Mouse (Mus musculus): ENCODE data around the gene Smim5. TPM values are rescaled to one million over a fixed set of nuclear protein-coding genes. Genes with fewer than 3 reads are reported as not detected.

Smim5 gene
- polyA plus RNA-seq, 1 experiment = not detected

DNA sequence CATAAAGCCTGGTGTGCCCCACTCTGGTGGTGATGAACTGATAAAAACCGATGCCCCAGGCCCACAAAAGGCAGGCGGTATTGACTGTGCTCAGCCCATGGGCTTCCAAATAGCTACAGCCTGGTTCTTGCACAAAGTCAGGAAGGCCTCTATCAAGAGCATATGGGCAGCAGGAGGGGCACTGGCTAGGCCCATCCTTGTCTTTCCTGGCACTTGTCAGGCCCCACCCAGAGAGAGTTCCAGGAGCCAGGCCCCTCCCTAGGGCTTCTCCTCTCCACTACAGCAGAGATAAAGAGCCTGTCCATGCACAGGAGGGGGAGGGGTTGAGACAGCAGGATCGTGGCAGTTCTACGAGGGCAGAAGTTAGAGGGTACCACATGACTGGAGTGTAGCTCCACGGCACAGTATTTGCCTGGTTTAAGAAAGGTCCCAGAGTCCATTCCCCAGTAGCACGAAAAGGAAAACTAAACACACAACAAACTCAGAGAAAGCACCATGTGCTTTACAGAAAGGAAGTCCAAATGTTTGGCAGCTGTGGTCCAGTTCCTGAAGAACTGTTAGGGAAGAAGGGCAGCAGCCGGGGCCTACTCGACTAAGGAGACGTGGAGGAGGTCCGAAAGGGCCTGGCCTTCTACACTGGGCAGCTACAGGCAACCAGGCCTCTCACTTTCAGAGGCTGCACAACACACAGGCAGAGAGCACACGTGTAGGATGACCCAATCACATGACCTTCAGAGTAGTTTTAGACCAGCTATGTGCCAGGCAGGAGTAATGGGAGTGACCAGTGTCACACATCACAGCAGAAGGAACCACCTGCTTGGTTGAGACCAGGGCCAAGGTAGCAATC, 3.8 kb downstream of the Smim5 start:
- Histone ChIP-seq H3K27ac (replicated peaks; ENCODE audit: low read depth, low read length) (no peak overlapping the region), H3K4me1 (ENCODE audit: control insufficient read depth, insufficient read depth, insufficient read length, low read length) (no peaks in the 10 kb centered on the region; the same call in 1 of the 2 replicates), H3K4me3 (ENCODE audit: insufficient read depth, low read depth, low read length) (no peak overlapping the region)

DNA sequence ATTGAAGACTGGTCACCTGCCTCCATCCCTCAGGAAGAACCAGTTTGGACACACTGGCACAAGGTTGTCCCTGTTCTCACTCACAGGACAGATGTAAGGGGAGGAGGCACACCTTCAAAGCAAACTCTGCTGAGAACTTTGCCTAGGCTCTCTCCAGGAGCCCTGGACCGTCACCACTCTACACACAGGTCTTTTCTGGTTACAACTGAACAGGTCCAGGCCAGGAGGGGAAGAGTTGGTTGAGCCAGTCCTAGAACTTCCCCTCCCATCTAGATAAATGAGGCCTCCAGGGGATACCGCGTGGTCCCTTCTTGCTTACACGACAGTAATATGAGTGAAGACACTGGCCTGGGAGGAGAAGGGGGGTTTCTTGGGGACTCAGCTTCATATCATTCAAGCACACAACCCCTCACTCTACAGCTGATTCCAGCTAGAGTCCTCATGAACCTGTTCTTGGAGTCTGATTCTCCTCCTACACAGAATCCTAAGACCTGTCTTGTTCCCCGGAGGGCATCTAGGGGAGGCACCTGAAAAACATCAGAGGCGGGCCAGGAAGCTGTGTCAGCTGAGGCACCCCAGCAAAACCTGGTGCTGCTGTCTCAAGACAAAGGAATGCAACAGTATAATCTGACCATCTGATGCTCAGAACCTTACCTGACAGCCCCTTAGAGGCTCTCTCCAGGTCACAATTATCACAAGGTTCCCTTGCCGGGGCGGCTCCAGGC, 4.6 kb downstream of the Smim5 start:
- no peak overlapping the region for H3K27ac ChIP-seq (replicated peaks; ENCODE audit: low read depth, low read length)
- no peaks in the 10 kb centered on the region; the same call in 1 of the 2 replicates for H3K4me1 ChIP-seq (ENCODE audit: control insufficient read depth, insufficient read depth, insufficient read length, low read length)
- no peak overlapping the region for H3K4me3 ChIP-seq (ENCODE audit: insufficient read depth, low read depth, low read length)

DNA sequence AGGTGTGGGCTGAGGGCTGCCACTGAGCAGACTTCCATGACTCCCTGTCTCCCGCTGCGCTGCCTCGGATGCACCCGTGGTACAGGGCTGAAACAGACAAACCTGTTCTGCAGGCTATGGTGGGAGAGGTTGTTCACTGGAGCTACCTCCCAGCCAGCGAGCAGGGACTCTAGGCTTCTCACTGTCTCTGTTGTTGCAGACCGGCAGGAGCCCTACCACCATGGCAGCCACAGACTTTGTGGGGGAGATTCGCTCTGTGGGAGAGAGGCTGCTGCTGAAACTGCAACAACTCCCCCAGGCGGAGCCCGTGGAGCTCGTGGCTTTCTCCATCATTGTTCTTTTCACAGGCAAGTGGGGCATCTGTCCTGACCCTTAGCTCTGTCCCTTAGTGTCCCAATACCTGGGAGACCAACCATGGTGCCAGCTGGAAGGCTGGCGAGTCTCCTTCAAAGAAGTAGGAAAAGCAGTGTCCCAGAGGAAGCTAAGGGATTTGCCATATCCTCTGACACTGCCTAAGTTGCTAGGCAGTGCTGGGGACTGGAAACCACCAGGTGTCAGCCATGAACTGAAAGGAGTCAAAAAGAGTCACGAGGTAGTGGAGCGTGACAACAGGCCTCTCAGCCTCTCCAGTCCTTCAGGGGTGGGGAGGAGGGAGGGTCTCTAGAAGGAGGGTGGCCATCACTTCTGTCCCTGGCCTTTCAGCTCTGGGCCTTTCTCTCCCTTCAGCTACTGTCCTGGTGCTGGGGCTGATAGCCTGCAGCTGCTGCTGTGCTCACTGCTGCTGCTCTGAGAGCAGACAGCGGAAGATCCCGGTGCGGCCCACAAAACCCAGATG, 5.4 kb downstream of the Smim5 start:
- Histone ChIP-seq H3K4me1 (ENCODE audit: control insufficient read depth, insufficient read depth, insufficient read length, low read length) (no peaks in the 10 kb centered on the region), H3K27ac (replicated peaks; ENCODE audit: low read depth, low read length) (no peak overlapping the region), H3K4me3 (ENCODE audit: insufficient read depth, low read depth, low read length) (no peak overlapping the region)

DNA sequence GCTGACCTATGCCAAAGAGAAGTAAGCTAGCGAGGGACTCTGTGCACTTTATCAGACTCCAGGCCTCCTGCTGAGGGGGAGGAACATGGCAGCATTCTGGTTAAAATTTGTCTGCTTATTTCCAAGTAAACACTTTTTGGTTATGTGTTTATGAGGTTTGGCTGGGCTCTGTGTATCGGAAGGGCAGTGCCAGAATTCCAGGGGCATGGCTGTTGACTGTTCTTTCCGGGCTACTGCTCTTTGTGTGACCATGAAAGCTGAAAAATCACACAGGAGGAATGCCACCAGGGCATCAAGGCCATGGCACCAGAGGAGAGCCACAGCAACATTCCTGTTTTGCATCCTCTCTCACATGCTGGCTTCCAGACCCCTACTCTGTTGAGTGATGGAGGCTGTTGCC, 6.3 kb downstream of the Smim5 start:
- Histone ChIP-seq H3K27ac (replicated peaks; ENCODE audit: low read depth, low read length) (no peak overlapping the region), H3K4me3 (ENCODE audit: insufficient read depth, low read depth, low read length) (no peak overlapping the region), H3K4me1 (ENCODE audit: control insufficient read depth, insufficient read depth, insufficient read length, low read length) (no peaks in the 10 kb centered on the region)

DNA sequence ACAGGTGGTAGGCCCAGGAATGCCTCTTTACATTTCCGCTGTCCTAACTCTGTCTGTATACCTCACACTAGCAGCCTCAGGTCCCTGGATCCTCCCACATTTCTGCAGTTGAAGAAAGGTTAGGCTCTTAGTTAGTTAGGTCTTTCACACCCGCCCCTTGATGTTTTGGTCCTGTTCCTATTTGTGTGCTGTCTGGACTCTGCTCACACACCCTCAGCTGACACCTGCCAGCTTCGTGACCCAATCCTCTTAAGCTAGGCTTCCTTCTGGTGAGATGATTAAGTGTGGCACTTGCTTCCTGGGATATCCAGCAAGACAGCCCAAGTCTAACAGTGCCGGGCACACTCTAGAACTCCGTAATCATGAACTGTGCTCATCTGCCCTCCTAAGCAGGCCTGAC, 6.8 kb downstream of the Smim5 start:
- H3K27ac ChIP-seq (replicated peaks; ENCODE audit: low read depth, low read length) = no peak overlapping the region
- H3K4me1 ChIP-seq (ENCODE audit: control insufficient read depth, insufficient read depth, insufficient read length, low read length) = no peaks in the 10 kb centered on the region
- no peak overlapping the region for H3K4me3 ChIP-seq (ENCODE audit: insufficient read depth, low read depth, low read length)

DNA sequence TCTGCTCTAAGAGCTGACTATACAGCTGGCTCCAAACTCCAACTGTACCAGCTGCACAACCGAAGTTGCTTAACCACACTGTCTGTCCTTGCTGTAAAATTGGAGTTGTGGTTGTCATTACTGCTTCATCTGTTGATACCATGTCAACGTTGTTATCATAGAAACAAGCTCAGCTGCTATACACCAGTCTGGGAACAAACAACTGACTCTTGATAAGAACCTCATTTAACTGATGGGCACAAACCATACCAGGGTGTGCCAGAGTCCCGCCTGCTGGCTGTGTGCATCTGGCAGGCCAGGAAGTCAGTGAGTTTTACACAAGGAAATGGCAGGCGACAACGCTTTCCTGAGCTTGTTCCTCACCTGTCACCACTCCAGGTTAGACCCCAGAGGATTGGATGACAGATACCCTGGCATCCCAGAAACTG, 11.4 kb downstream of the Smim5 start:
- Histone ChIP-seq H3K4me3 (ENCODE audit: insufficient read depth, low read depth, low read length) (no peak overlapping the region), H3K4me1 (ENCODE audit: control insufficient read depth, insufficient read depth, insufficient read length, low read length) (no peaks in the 10 kb centered on the region), H3K27ac (replicated peaks; ENCODE audit: low read depth, low read length) (no peak overlapping the region)

DNA sequence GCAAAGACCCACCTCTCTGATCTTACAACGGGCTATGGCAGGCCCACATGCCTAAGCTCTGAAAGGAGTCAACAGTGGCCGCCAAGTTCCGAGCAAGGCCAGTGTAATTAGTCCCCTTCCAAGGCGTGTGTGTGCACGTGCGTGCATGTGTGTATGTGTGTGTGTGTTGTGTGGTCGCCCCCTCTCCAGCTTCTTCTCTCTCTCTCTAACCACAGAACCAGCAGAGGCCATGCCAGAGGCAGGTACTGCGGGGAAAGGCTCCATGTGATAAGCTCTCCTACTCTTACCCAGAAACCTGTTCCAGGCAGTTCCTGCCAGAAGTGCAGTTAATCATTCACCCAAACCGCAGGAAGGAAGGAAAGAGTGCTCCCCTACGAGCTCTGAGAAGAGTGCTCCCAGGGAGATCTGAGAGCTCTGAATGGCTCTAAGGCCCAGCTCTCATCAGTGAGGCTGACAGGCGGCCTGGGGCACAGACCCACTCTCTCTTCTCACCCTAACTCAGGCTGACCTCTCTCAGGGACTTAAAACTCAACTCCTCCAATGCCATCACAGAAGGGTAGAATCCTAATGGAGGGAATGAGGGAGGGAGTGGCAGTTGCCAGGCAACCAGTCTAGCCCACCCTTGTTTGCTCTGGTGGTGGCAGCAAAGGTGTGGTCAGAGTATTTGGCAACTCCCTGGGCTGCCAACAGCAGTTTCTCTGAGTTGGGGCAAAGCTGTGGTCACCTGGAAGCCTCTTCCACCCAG, 12.0 kb downstream of the Smim5 start, which contains the start of gene Smim6:
Smim6 (plus strand) TSS at position 386 of the 745 bp plus-strand sequence.
- Histone ChIP-seq H3K4me1 (ENCODE audit: control insufficient read depth, insufficient read depth, insufficient read length, low read length) (no peaks in the 10 kb centered on the region), H3K4me3 (ENCODE audit: insufficient read depth, low read depth, low read length) (no peak within 1 kb of the TSS), H3K27ac (replicated peaks; ENCODE audit: low read depth, low read length) (no peak within 1 kb of the TSS)

DNA sequence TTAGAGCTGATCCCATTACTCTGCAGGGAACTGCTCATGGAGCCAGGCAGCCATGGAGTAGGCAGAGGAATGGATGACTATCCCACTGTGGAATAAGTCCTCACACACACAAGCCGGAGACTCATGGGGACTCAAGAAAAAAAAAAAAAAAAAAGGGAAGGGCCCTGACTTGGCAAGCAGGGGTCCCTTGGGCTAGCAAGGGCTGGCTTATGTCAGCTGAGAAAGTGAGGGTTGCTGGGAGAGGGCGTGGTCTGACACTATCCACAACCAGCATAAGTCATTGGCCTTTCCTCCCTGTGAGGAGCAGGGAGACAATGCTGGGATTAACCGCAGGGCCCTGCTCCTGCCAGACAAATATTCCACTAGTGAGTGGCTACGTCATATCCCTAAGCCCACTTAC, 16.8 kb downstream of the Smim5 start:
- H3K27ac ChIP-seq (replicated peaks; ENCODE audit: low read depth, low read length) = no peak overlapping the region
- no peak overlapping the region for H3K4me3 ChIP-seq (ENCODE audit: insufficient read depth, low read depth, low read length)
- no peaks in the 10 kb centered on the region for H3K4me1 ChIP-seq (ENCODE audit: control insufficient read depth, insufficient read depth, insufficient read length, low read length)

DNA sequence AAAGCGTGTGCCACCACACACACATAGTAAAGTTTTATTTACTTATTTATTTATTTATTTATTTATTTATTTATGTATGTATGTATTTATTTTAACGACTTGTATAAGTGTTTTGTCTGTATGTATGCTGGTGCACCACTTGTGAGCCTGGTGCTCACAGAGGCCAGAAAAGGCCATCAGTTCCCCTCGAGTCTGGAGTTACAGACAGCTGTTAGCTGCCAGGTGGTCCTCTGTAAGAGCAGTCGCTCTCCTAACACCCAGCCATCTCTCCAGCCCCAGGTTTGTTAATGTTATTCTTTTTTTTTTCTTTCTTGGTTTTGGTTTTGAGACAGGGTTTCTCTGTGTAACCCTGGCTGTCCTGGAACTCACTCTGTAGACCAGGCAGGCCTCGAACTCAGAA, 18.9 kb downstream of the Smim5 start:
- Histone ChIP-seq H3K4me1 (ENCODE audit: control insufficient read depth, insufficient read depth, insufficient read length, low read length) (no peaks in the 10 kb centered on the region), H3K27ac (replicated peaks; ENCODE audit: low read depth, low read length) (no peak overlapping the region), H3K4me3 (ENCODE audit: insufficient read depth, low read depth, low read length) (no peak overlapping the region)

DNA sequence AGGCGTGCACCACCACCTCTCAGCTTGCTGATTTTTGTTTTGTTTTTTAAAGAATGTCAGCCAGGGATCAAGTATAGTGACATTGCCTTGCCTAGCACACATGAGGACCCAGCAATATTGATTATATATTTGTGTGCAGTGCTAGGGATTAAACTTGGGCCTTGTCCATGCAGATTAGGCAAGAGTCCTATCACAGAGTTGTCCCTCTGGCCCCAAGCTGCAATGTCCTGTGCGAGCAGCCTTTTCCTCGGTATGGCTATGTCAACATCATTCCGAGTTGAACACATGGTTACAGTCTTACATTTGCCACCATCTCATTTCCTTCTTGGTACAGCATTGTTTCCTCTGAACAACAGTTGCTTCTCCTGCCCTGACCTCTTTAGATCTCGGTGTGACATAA, 19.3 kb downstream of the Smim5 start:
- Histone ChIP-seq H3K4me1 (ENCODE audit: control insufficient read depth, insufficient read depth, insufficient read length, low read length) (no peaks in the 10 kb centered on the region), H3K4me3 (ENCODE audit: insufficient read depth, low read depth, low read length) (no peak overlapping the region), H3K27ac (replicated peaks; ENCODE audit: low read depth, low read length) (no peak overlapping the region)

DNA sequence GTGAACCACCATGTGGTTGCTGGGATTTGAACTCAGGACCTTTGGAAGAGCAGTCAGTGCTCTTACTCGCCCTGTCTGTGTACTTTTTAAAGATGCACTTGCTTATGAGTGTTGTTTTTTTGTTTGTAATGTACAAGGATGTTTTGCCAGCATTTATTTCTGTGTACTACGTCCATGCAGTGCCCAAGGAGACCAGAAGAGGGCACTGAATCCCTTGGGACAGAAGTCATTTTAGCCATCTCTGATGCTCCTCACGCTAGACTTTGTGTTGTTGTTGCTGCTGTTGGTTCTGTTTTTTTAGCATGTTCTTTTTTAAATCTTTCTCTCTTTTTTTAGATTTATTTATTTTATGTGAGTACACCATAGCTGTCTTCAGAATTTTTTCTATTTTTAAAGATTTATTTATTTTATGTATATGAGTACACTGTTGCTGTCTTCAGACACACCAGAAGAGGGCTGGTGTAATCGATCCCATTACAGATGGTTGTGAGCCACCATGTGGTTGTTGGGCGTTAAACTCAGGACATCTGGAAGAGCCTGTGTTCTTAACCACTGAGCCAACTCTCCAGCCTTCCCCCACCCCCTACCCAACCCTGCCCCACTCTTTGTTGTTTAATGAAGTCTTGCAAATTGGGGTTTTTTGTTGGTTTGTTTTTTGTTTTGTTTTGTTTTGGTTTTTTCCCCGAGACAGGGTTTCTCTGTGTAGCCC, 20.5 kb downstream of the Smim5 start:
- H3K4me1 ChIP-seq (ENCODE audit: control insufficient read depth, insufficient read depth, insufficient read length, low read length) = no peaks in the 10 kb centered on the region
- no peak overlapping the region for H3K27ac ChIP-seq (replicated peaks; ENCODE audit: low read depth, low read length)
- H3K4me3 ChIP-seq (ENCODE audit: insufficient read depth, low read depth, low read length) = no peak overlapping the region

DNA sequence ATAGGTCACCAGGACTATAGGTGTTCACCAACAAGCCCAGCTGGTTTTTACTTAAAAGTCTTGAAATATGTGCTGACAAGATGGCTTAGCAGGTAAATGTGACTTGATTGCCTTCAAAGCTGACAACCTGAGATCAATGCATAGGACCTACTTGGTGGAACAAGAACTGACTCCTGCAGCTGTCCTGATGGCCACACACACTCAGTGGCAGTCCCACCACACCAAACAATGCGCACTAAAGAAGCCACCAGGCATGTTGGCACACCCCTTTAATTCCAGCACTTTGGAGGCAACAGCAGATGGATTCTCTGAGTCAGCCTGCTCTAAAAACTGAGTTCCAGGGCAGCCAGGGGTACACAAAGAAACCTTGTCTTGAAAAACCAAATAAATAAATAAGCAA, 22.2 kb downstream of the Smim5 start:
- Histone ChIP-seq H3K27ac (replicated peaks; ENCODE audit: low read depth, low read length) (no peak overlapping the region), H3K4me1 (ENCODE audit: control insufficient read depth, insufficient read depth, insufficient read length, low read length) (no peaks in the 10 kb centered on the region), H3K4me3 (ENCODE audit: insufficient read depth, low read depth, low read length) (no peak overlapping the region)

DNA sequence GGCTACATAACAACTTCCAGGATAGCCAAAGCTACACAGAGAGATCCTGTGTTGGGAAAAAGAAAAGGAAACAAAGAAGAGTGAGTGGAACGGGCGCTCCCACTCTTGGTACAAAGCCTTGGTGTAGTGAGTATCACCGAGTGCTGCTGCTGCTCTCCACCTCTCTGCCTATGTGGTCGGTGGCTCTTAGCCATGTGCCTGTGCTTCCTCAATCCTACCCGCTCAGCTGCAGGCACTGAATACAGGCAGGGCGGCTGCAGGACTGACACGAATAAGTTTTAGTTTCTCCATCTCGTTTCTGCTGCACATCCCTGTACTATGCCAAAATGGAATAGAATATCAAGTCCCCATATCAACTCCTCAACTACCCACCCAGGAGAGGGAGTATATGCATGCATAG, 29.3 kb downstream of the Smim5 start:
- peaks cover 5% of the 10 kb centered on the region for H3K4me1 ChIP-seq (ENCODE audit: control insufficient read depth, insufficient read depth, insufficient read length, low read length)
- H3K27ac ChIP-seq (replicated peaks; ENCODE audit: low read depth, low read length) = no peak overlapping the region
- H3K4me3 ChIP-seq (ENCODE audit: insufficient read depth, low read depth, low read length) = no peak overlapping the region

DNA sequence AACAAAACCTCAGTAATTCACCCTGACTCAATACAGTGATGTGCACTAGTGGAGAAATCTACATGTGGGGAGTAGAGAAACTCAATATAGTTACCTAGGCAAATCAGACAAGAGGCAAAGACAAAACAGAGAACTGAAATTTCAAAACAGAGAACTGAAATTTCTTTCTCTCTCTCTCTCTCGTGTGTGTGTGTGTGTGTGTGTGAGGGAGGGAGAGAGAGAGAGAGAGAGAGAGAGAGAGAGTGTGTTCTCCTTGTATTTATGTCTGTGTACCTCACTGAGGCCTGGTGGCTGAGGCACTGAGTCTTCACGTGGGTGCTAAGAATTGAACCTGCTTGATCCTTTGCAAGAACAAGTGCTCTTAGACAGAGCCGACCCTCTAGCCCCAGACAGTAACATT, 30.1 kb downstream of the Smim5 start:
- Histone ChIP-seq H3K4me3 (ENCODE audit: insufficient read depth, low read depth, low read length) (no peak overlapping the region), H3K4me1 (ENCODE audit: control insufficient read depth, insufficient read depth, insufficient read length, low read length) (peaks cover 5% of the 10 kb centered on the region), H3K27ac (replicated peaks; ENCODE audit: low read depth, low read length) (no peak overlapping the region)
